Mouse (Mus musculus): ENCODE measurements around the gene Gpr26.

Gene Gpr26

GRCm38 (mm10) chr7:131966023-131966915 lies at the start of gene Gpr26:
Gene Gpr26, plus strand, starts transcription at chr7:131966460.
- DNase-seq (ENCODE audit: low read depth): no peak

DNA sequence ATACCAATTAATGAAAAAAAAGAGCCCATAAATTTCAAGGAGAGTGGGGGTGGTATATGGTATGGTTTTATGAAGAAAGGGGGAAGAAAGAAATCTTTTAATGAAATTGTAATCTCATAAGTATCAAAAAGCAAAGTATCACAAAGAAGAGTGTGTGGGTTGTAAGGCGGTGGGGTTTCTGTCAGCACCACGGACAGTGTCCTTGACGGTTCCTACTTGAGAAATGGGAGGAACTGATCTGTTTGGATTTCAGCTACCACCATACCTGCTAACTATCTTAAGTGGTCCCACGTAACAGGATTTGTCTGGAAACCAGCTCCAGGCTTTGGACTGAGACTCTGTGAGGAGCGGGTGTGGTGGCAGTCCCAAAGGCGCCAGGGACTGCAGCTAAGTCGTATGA lies 48.9 kb upstream of the Gpr26 start:
- DNase-seq (ENCODE audit: low read depth): peak; percentile 0

DNA sequence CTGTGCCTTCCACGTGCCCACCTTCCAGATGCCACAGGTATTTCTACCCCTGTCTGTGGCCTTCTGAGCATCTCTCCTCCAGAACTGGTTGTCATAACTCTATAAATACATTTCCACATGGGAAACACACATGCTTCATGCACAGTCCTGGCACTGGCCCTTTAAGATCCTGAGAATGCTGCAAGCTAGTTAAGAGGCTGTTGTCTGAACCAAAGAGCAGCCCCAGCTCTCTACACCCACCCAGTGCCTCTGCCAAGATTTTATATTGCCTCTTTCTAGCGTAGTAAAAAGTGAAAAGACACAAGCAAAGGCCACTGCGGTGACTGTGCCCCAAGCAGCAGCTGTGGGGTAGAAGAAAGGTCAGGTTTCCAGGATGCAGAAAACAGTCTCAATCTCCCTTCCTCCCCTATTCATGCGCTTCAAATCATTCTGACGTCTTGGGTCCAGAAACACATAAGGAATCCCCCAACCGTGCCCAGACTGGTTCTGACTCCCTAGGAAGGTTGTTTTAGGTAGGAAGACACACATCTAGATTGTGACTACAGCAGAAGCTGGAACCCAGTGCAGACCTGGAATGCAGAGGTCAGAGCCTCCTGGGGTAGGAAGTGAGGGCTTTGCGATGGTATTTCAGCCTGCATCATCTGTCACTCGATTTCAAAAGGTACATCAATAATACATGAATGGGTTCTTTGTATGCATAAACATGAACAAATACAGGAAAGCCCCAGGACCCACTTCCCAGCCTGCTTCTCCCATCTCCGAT lies 38.8 kb upstream of the Gpr26 start:
- no peak for DNase-seq (ENCODE audit: low read depth)

DNA sequence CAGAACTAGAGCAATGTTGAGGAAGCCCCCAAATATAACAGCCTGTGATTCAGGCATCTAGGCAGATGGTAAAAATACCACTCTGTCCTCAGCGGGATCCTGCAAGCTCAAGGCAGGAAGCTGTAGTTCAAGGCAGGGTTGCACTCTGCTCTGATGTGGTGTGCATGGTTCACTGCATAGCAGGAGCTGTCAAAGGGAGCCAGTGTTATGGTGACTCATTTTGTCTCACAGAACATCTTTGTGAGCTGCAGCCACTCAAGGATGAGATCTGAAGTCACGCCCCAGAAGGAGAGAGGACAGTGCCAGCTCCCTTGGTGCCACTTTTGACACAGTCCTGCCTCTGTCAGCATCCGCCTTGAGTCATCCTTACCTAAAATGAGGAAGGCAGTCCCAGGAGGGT lies 28.6 kb upstream of the Gpr26 start:
- DNase-seq (ENCODE audit: low read depth): no peak

DNA sequence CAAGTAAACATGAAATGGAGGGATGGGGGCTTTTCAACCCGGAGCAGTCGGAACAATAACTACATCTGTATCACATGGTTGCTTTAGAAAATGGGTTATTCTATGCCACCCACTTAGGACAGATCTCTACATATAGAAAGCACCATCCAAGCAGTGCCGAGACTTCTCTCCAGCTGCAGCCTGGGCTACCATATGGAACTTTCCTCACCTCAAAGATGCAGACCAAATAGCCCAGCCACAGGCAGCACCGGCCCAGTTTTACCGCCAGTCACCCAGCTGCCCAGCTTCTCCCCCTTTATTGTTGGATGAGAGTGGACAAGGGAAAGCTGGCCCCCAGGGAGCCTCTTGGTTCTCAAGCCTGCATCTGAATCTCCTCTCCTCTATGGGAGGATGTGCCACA lies 15.1 kb upstream of the Gpr26 start:
- no peak for DNase-seq (ENCODE audit: low read depth)

DNA sequence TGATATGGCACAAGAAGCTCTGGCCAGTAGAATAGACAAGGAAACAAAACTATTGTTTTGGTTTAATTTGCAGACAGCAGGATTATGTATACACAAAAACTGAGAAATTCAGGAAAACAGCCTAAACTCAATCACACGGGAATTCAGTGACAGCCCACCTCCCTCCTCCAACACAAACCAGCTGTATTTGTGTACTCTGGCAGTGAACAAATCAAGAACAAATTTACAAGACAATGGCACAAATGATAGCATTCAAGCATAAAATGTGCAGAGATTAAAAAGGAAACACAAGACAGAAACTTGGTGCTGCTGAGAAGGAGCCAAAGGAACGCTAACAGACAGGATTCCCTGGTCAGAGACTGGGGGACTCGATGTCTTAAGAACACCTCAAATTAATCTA lies 12.9 kb upstream of the Gpr26 start:
- no peak for DNase-seq (ENCODE audit: low read depth)

GRCm38 (mm10) chr7:131958705-131959104 lies 7.6 kb upstream of the Gpr26 start:
- no peak for DNase-seq (ENCODE audit: low read depth)

- DNase-seq (ENCODE audit: low read depth): no peak
Observed at GRCm38 (mm10) chr7:131960551-131960950, 5.7 kb upstream of the Gpr26 start.

DNA sequence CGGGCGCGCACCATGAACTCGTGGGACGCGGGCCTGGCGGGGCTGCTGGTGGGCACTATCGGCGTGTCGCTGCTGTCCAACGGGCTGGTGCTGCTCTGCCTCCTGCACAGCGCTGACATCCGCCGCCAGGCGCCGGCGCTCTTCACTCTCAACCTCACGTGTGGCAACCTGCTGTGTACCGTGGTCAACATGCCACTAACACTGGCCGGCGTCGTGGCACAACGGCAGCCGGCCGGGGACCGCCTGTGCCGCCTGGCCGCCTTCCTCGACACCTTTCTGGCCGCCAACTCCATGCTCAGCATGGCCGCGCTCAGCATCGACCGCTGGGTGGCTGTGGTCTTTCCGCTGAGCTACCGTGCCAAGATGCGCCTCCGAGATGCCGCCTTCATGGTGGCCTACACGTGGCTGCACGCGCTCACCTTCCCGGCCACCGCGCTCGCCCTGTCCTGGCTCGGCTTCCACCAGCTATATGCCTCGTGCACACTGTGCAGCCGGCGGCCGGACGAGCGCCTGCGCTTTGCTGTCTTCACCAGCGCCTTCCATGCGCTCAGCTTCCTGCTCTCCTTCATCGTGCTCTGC lies 745 bp downstream of the Gpr26 start:
- no peak for DNase-seq (ENCODE audit: low read depth)

GRCm38 (mm10) chr7:131970255-131970654 lies 4.0 kb downstream of the Gpr26 start:
- no peak for DNase-seq (ENCODE audit: low read depth)

DNA sequence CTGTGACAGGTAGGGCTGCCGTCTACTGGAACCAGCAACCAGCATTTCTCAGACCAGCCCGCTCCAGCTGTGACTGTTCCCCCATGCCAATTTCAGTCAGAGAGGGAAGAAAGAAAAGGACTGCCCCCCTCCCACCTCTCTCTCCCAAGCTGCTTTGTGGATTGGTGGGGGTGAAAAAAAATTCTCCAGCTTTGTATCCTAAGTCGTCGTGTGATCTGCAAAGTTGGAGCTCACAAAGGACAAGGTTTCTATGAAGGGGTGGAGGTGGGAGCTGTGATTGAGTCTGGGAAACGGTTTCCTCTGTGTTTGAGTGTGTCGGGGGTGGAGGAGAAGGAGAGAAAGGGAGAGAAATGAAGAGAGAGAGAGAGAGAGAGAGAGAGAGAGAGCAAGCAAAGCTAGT lies 9.6 kb downstream of the Gpr26 start:
- DNase-seq (ENCODE audit: low read depth): no peak

- DNase-seq (ENCODE audit: low read depth): no peak
Observed at GRCm38 (mm10) chr7:131978609-131979008, 12.3 kb downstream of the Gpr26 start.

- no peak for DNase-seq (ENCODE audit: low read depth)
Observed at GRCm38 (mm10) chr7:131989056-131989455, 22.8 kb downstream of the Gpr26 start.

DNA sequence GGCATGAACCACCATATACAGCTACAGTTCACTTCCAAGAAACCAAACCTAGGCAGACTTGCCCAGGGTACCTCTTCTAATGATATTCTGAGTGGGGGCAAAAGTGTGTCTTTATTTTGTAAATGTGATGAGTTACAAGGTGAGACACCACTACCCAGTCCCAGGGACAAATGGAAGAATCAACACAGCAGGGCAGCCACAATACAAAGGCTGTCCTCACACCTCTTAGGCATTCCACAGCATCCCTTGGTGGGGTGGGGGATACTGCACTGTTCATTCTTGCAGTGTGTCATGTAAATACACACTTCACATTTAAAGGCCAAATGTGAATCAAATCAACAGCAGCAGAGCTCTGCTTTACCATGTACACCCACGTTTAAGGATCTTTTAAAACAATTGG lies 26.0 kb downstream of the Gpr26 start:
- no peak for DNase-seq (ENCODE audit: low read depth)

DNA sequence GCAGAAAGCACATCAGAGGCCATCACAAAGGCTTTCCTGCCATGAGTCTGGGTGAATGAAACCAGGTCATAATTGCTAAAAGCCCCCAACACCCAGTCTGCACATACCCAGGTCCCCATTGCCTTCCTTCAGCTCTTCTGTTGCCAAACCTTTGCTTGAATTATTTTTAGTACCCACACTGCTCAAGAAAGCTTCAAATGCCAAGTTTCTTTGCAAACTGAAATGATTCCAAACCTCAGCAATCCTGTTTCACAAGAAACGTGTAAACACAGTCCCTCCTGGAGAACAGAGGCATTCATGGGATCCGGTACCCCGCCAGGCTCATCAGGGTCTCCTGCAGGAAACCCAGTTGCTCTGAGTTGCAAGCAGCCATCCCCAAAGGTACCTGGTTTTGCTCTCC lies 26.6 kb downstream of the Gpr26 start:
- DNase-seq (ENCODE audit: low read depth): no peak

GRCm38 (mm10) chr7:132005996-132006696 lies 39.9 kb downstream of the Gpr26 start:
- no peak for DNase-seq (ENCODE audit: low read depth)

DNA sequence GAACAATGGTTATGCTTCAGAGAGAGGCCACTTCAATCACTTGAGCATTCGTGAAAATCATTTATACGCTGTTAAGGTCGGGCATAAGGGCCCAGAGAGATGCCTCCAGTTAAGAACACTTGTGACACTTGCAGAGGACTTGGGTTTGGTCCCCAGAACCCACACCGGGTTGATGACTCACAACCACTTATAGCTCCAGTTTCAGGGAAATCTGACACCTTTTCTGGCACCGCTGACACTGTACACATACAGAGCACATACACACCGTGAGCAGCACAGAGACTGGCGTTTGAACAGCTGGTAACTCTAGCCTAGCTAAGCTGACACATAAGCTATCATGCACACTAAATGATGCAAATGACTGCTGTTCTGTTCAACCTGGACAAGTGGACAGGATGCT lies 42.7 kb downstream of the Gpr26 start:
- DNase-seq (ENCODE audit: low read depth): no peak

DNA sequence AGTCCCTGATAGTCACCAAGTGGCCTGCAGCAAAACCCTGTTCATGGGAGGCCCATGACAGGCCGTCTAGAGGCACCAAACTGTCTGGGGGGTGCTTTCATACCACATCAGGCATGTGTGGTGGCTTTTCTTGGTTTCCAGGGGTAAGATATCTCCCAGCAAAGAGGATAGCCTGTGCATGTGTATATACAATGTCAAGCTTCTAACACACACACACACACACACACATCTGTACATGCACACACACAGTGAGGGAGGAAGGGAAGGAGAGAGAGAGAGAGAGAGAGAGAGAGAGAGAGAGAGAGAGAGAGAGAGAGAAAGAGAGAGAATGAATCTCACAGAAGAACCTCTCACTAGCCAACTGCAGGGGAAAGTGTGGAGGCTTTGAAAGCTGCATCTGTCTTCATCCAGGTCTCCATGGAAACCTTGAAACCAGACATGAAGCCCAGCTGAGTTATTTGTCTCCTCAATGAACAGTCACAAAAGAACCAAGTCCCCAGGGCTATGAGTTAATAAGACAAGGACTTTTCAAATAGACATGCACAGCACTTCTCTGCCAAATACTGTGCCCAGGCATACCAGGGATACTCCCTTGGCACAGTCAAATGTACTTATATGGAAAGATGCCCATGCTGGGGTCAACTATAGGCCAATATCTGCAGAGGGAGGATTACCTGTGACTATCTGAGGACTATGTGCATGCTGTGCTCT lies 46.9 kb downstream of the Gpr26 start:
- no peak for DNase-seq (ENCODE audit: low read depth)

DNA sequence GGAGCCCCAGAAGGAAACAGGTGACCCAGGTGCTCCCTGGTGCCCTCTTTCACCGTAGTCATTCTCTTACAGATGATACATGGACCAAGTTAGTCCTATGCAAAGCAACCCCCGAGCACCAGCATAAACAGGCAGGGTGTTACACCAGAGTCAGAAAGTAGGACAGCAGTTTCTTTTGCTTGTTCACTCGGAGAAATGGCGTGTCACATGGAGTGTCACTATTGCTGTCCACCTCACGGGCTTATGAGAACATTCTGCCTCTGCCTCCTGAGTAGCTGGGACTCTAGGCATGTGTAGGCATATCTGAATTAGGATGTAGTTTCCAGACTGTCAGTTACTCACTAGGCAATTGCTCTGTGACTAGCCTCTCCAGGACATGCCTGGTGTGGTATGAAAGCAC lies 47.7 kb downstream of the Gpr26 start:
- DNase-seq (ENCODE audit: low read depth): no peak

DNA sequence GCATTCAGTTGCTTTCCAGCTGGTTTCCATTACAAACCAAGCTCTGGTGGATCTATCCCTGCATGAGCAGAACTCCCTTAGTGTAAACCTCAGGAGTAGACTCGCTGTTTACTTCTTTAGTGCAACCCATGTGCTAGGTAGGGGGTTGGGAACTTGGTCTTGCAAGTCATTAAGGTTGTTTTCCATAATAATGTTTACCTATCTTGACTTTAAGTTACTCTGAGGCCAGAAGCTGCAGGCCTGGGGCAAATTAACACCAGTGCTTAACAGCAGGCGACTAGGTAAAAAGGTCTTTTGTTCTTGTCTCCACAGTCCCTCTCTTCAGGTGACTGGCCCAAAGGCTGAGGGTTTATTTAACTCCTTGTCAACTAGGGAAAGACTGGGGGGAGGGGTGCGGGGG lies 48.9 kb downstream of the Gpr26 start:
- DNase-seq (ENCODE audit: low read depth): no peak

DNA sequence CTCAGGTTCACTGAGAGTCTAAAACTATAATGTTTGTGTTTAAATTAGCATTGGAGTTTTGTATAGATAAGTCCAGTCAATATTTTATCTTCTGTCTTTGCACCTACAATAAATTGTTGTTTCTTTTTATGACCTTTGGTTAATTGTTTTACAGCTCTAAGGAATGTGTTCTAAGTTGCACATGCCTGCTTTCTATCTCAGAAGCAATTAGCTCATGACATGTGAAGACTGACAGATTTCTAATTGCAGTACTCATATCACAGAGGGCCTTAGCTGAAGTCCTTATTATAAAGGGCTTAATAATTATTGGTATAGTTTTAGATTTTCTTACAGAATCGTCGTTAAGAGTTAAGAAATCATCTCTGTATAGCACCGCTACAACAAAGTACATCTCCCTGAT lies 49.7 kb downstream of the Gpr26 start:
- DNase-seq (ENCODE audit: low read depth): no peak

GRCm38 (mm10) chr7:132025591-132025990 lies 59.3 kb downstream of the Gpr26 start:
- DNase-seq (ENCODE audit: low read depth): no peak

All from c-Kit-positive CD71-positive TER-119-negative erythroid progenitor cells, embryonic 14.5 days (primary cell).